Mouse (Mus musculus) stomach, postnatal 0 days (tissue): ENCODE results near the gene Msi2.

Source experiments
- CTCF ChIP-seq: IDR thresholded peaks from 2 replicates; pipeline ENCODE4 v1.5.1; 2016; ENCODE audit warnings: antibody characterized with exemption, low read depth, mild to moderate bottlenecking, moderate library complexity
- EP300 ChIP-seq: optimal IDR thresholded peaks from 2 replicates; pipeline ENCODE3; 2016; ENCODE audit warnings: antibody characterized with exemption

GRCm38 (mm10) chr11:88631084-88631931 lies 87.0 kb downstream of the Msi2 start:
- TF ChIP-seq CTCF (no peak), EP300 (no peak)
